Mouse (Mus musculus) ES-Bruce4 (cell line): Measurements from ENCODE around the gene Me1. TPM values are rescaled to one million over a fixed set of nuclear protein-coding genes. Genes with fewer than 3 reads are reported as not detected.
A peak's percentile ranks its signal among the peaks of the same experiment; 100 is the strongest.

Experiments used
- H3K27ac ChIP-seq: 2 replicates; pipeline ENCODE4 v1.5.1; 2012; ENCODE audit warnings: low read length, inconsistent platforms; ENCODE audit not compliant: insufficient read depth
- H3K27me3 ChIP-seq: 2 replicates; pipeline ENCODE4 v1.6.1; 2012; ENCODE audit warnings: mild to moderate bottlenecking, low read length, inconsistent platforms; ENCODE audit not compliant: control insufficient read depth, poor library complexity, insufficient read depth, severe bottlenecking
- H3K36me3 ChIP-seq: 2 replicates; pipeline ENCODE4 v1.6.1; 2012; ENCODE audit warnings: inconsistent platforms, mild to moderate bottlenecking, low read length, moderate library complexity; ENCODE audit not compliant: control insufficient read depth, poor library complexity, insufficient read depth, severe bottlenecking
- H3K4me1 ChIP-seq: one replicate; pipeline ENCODE4 v1.8.1; 2011; ENCODE audit warnings: low read length; ENCODE audit not compliant: control insufficient read depth, insufficient read depth
- H3K4me3 ChIP-seq: 2 replicates; pipeline ENCODE4 v1.5.1; 2011; ENCODE audit warnings: low read depth, mild to moderate bottlenecking, low read length
- H3K9ac ChIP-seq: 2 replicates; pipeline ENCODE4 v1.6.1; 2012; ENCODE audit warnings: low read depth, mild to moderate bottlenecking, inconsistent platforms; ENCODE audit not compliant: poor library complexity, severe bottlenecking
- H3K9me3 ChIP-seq: replicated peaks from 2 replicates; pipeline ENCODE4 v1.6.1; 2012; ENCODE audit warnings: mild to moderate bottlenecking, low read length, inconsistent platforms; ENCODE audit not compliant: control insufficient read depth, poor library complexity, insufficient read depth, severe bottlenecking
- CTCF ChIP-seq: IDR thresholded peaks from one replicate; pipeline ENCODE4 v1.8.1; 2011; ENCODE audit warnings: low read depth, low read length
- EP300 ChIP-seq: IDR thresholded peaks from 2 replicates; pipeline ENCODE4 v1.6.1; 2011; ENCODE audit warnings: low read depth, low read length; ENCODE audit not compliant: insufficient read depth
- POLR2A ChIP-seq: IDR thresholded peaks from one replicate; pipeline ENCODE4 v1.8.1; 2011; ENCODE audit warnings: low read length; ENCODE audit not compliant: insufficient read depth
- polyA plus RNA-seq: library from polyadenylated mRNA; stranded (reverse); fragments of >200 nt; gene quantifications from 2 replicates; pipeline ENCODE4 v1.2.4, GENCODE M21; 2011; ENCODE audit warnings: low read depth; ENCODE audit not compliant: missing spikeins, insufficient read depth, insufficient read length

The Me1 gene
- 24.4 and 25.2 TPM in 2 replicates for polyA plus RNA-seq

- H3K4me1 ChIP-seq, result no peaks in the 10 kb centered on the region
- H3K27ac ChIP-seq, result no peak within 1 kb of the TSS
- peak within 1 kb of the TSS; percentile 70 for H3K4me3 ChIP-seq
- TF ChIP-seq EP300, result no peak
- no peak for TF ChIP-seq POLR2A
- peak within 1 kb of the TSS; percentile 93 for H3K9ac ChIP-seq
- H3K36me3 ChIP-seq, result no peaks in the 10 kb centered on the region
- no peaks in the 10 kb centered on the region for H3K9me3 ChIP-seq
- no peaks in the 10 kb centered on the region for H3K27me3 ChIP-seq
These were observed at the start of gene Me1 for GRCm38 (mm10) chr9:86695818-86696261. TSS of gene Me1 (minus strand) at chr9:86695953.

GRCm38 (mm10) chr9:86744041-86744440, 48.3 kb upstream of the Me1 start:
- Histone ChIP-seq H3K9me3 (no peaks in the 10 kb centered on the region), H3K4me1 (no peaks in the 10 kb centered on the region), H3K4me3 (no peak overlapping the region), H3K27me3 (0 out of 2 replicates have a peak, but pooled peaks cover 1% of the 10 kb centered on the region), H3K27ac (no peak overlapping the region), H3K36me3 (no peaks in the 10 kb centered on the region), H3K9ac (no peak overlapping the region)
- TF ChIP-seq CTCF, result no peak
- TF ChIP-seq EP300, result no peak
- TF ChIP-seq POLR2A, result no peak

- Histone ChIP-seq H3K4me3 (peak within 1 kb of the TSS; percentile 31), H3K9ac (no peak within 1 kb of the TSS), H3K36me3 (no peaks in the 10 kb centered on the region), H3K4me1 (peaks cover 1% of the 10 kb centered on the region), H3K27me3 (0 out of 2 replicates have a peak, but pooled peaks cover 1% of the 10 kb centered on the region), H3K9me3 (no peaks in the 10 kb centered on the region), H3K27ac (no peak within 1 kb of the TSS)
- no peak for TF ChIP-seq EP300
- no peak for TF ChIP-seq CTCF
- no peak for TF ChIP-seq POLR2A
These were observed 47.5 kb upstream of the Me1 start, which contains the start of gene Prss35 for GRCm38 (mm10) chr9:86742959-86743911. TSS of gene Prss35 (plus strand) at chr9:86743649.

- no peak for TF ChIP-seq CTCF
- no peak for TF ChIP-seq POLR2A
- no peak for TF ChIP-seq EP300
- 0 out of 2 replicates have a peak, but pooled peaks cover under 1% of the 10 kb centered on the region for H3K27me3 ChIP-seq
These were observed 44.2 kb upstream of the Me1 start for GRCm38 (mm10) chr9:86739971-86740370.

GRCm38 (mm10) chr9:86738801-86739200, 43.0 kb upstream of the Me1 start:
- TF ChIP-seq POLR2A (no peak), EP300 (no peak), CTCF (no peak)
- Histone ChIP-seq H3K9me3 (no peaks in the 10 kb centered on the region), H3K9ac (no peak overlapping the region), H3K4me1 (peaks cover 1% of the 10 kb centered on the region), H3K27me3 (no peaks in the 10 kb centered on the region), H3K36me3 (no peaks in the 10 kb centered on the region), H3K4me3 (no peak overlapping the region), H3K27ac (no peak overlapping the region)

More at GRCm38 (mm10) chr9:86739971-86740370, 44.2 kb upstream of the Me1 start:
- no peaks in the 10 kb centered on the region for H3K9me3 ChIP-seq
- H3K9ac ChIP-seq, result no peak overlapping the region
- no peaks in the 10 kb centered on the region for H3K36me3 ChIP-seq
- peaks cover 1% of the 10 kb centered on the region for H3K4me1 ChIP-seq
- no peak overlapping the region for H3K4me3 ChIP-seq
- H3K27ac ChIP-seq, result no peak overlapping the region

- no peaks in the 10 kb centered on the region for H3K27me3 ChIP-seq
- H3K27ac ChIP-seq, result no peak overlapping the region
- peaks cover 1% of the 10 kb centered on the region for H3K4me1 ChIP-seq
- no peak overlapping the region for H3K4me3 ChIP-seq
- H3K36me3 ChIP-seq, result no peaks in the 10 kb centered on the region
- no peaks in the 10 kb centered on the region for H3K9me3 ChIP-seq
- no peak overlapping the region for H3K9ac ChIP-seq
- TF ChIP-seq POLR2A (no peak), CTCF (no peak), EP300 (no peak)
These were observed 42.3 kb upstream of the Me1 start for GRCm38 (mm10) chr9:86738067-86738466.
